Mouse (Mus musculus) liver, postnatal 0 days (tissue): ENCODE results near the gene Gm49373.
A peak's percentile ranks its signal among the peaks of the same experiment; 100 is the strongest.

ENCODE experiments used
- CTCF ChIP-seq: sonication (generic); IDR thresholded peaks from 2 replicates; pipeline ENCODE4 v1.5.1; 2016; ENCODE audit warnings: antibody characterized with exemption, low read depth
- EP300 ChIP-seq: IDR thresholded peaks from 2 replicates; pipeline ENCODE4 v1.6.1; 2016; ENCODE audit warnings: antibody characterized with exemption, low read depth, mild to moderate bottlenecking

- TF ChIP-seq CTCF (peak; percentile 43), EP300 (no peak)
Measured at GRCm38 (mm10) chr9:21022726-21023125, 50.2 kb downstream of the Gm49373 start.
